Mouse (Mus musculus): ENCODE results near the gene Serpina6. TPM values are rescaled to one million over a fixed set of nuclear protein-coding genes. Genes with fewer than 3 reads are reported as not detected.

Gene Serpina6
- polyA plus RNA-seq, 1 experiment: not detected

DNA sequence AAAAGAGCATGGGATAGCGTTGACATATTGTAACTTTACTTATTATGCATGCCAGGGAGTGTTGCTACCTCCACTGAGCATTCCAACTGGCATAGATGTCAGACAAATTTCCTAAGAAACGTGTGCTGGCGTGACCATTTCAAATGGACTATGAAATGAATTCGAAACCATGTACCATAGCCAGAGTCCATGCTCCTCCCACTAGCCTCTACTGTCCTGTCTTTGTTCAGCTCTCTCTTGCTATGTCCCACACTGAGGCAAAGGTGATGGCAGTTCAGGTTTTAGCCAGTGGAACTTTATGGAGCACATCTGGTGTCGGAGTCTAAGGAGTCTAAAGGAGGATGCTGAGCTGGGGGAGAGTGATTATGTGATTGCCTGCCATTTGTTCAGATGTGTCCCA lies 3.1 kb upstream of the Serpina6 start:
- no peak overlapping the region for H3K4me3 ChIP-seq (replicated peaks; ENCODE audit: extremely low read depth, low read depth, low read length)

DNA sequence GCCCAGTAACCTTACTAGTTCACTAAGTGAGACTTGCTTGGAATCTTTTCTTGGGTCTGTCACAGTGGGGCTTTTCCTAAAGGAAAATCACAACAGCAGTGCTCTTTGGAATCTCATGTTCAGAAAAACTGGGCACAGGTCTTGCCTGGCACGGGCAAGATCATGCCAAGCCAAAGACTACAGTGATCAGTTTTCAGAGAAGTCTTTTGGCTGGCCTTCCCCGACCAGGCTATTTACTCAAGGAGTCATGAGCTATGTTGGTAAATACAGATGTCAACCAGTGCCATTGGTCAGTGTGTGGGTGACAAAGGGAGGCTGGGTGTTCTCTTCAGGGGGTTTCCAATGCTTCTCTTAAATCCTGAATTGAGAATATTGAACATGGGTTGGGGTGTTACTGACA lies 2.2 kb upstream of the Serpina6 start:
- 64% methylated on average over 2 of the region's 2 CpGs for WGBS
- no peaks in the 10 kb centered on the region; the same call in 1 of the 2 replicates for H3K4me1 ChIP-seq (ENCODE audit: control insufficient read depth, insufficient read depth, low read length)
- no peak overlapping the region for H3K4me3 ChIP-seq (replicated peaks; ENCODE audit: extremely low read depth, low read depth, low read length)
- DNase-seq: no peak
- TF ChIP-seq POLR2A (IDR thresholded peaks at IDR 0.05; ENCODE audit: borderline replicate concordance, extremely low read depth, low read depth, low read length) (no peak), CTCF (IDR thresholded peaks at IDR 0.05; ENCODE audit: insufficient read depth, low read length) (no peak)

More for the DNA sequence above, 3.1 kb upstream of the Serpina6 start:
- no peak for DNase-seq
- no peak for TF ChIP-seq CTCF (IDR thresholded peaks at IDR 0.05; ENCODE audit: insufficient read depth, low read length)
- TF ChIP-seq POLR2A (IDR thresholded peaks at IDR 0.05; ENCODE audit: borderline replicate concordance, extremely low read depth, low read depth, low read length): no peak
- 76% methylated on average over 5 of the region's 5 CpGs for WGBS
- no peaks in the 10 kb centered on the region for H3K4me1 ChIP-seq (ENCODE audit: control insufficient read depth, insufficient read depth, low read length)

DNA sequence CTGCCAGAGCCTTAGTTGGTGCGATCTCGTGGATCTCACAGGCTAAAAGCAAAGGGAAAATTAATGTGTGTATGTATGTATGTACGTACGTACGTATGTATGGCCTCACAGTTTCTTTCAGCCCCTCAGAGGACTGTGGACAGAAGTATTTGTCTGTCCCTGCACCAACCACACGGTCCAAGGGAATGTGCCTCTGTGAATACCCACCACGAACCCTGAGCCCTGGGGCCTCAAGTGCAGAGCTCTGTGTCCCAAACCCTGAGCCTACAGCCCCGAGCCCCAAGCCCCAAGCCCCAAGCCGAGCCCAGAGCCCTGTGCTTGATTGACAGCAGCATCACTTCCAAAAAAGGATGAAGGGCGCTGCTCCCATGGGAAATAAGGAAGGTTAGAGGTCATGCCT lies 979 bp upstream of the Serpina6 start:
- no peak overlapping the region for H3K4me3 ChIP-seq (replicated peaks; ENCODE audit: extremely low read depth, low read depth, low read length)
- TF ChIP-seq CTCF (IDR thresholded peaks at IDR 0.05; ENCODE audit: insufficient read depth, low read length) (no peak), POLR2A (IDR thresholded peaks at IDR 0.05; ENCODE audit: borderline replicate concordance, extremely low read depth, low read depth, low read length) (no peak)
- no peak for DNase-seq
- H3K4me1 ChIP-seq (ENCODE audit: control insufficient read depth, insufficient read depth, low read length): no peaks in the 10 kb centered on the region; the same call in 1 of the 2 replicates
- 73% methylated on average over 10 of the region's 10 CpGs for WGBS

DNA sequence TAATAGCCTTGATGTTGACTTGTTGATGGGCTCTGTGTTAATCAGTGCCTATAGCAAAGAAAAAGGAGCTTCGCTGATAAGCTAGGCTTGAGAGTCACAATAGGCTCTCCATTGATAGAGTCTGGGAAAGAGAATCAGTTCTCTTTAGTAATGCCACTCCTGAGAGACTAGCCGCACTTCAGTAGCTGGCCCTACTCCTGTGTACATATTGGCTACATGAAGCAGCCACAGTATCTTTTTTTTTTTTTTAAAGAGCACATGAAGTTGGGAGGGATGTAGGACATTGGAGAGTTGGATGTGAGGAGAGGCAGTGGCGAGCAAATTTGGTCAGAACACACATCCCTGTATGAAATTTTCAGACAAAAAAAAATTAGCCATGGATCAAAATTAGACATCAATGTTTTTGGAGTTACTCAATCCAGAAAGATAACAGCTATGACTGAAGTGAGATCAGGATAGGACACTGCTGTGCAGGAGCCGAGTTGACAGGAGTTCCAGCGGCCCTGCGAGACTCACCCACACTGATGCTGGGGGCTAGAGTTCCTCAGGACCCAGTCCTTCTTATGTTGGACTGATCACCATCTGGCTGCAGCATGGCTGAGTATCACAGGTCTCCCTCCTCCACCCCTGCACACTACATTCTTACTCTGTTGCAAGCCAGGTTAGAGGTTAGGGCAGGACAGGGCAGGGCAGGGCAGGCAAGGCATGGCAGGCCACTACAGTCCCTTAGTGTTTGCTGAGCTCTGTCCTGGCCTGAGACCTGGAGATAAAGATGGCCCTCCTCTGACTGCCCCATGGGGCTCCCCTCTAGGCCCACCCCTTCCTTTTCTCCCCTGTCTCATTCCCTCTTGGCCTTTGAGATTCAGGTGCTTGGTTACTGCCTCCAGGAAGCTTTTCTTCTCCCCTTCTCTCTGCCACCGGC lies 1.6 kb downstream of the Serpina6 start:
- Histone ChIP-seq H3K4me1 (ENCODE audit: control insufficient read depth, insufficient read depth, low read length) (no peaks in the 10 kb centered on the region; the same call in 1 of the 2 replicates), H3K4me3 (replicated peaks; ENCODE audit: extremely low read depth, low read depth, low read length) (no peak overlapping the region)
- TF ChIP-seq POLR2A (IDR thresholded peaks at IDR 0.05; ENCODE audit: borderline replicate concordance, extremely low read depth, low read depth, low read length): no peak
- TF ChIP-seq CTCF (IDR thresholded peaks at IDR 0.05; ENCODE audit: insufficient read depth, low read length): no peak
- WGBS: 67% methylated on average over 7 of the region's 7 CpGs
- no peak for DNase-seq

DNA sequence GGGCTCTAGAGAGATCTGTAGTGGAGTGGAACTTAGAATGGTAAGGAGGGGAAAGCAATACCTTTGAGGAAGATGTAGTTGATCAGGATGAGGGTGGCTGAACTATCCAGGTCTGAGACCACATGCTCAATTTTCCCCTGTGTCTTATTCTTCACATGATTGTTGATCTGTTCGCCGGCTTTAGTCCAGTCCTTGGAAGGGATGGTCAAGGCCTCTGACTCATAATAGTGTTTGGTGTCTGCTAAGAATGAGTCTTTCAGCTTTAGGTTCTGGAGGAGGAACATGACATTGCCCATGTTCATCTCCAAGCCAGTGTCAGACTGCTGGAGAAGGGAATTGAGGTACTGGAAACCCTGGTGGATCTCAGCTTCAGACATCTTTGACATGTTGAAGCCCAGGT lies 3.2 kb downstream of the Serpina6 start:
- Histone ChIP-seq H3K4me1 (ENCODE audit: control insufficient read depth, insufficient read depth, low read length) (no peaks in the 10 kb centered on the region; the same call in 1 of the 2 replicates), H3K4me3 (replicated peaks; ENCODE audit: extremely low read depth, low read depth, low read length) (no peak overlapping the region)
- no peak for DNase-seq
- TF ChIP-seq CTCF (IDR thresholded peaks at IDR 0.05; ENCODE audit: insufficient read depth, low read length) (no peak), POLR2A (IDR thresholded peaks at IDR 0.05; ENCODE audit: borderline replicate concordance, extremely low read depth, low read depth, low read length) (no peak)
- WGBS: 93% methylated on average over 2 of the region's 2 CpGs

DNA sequence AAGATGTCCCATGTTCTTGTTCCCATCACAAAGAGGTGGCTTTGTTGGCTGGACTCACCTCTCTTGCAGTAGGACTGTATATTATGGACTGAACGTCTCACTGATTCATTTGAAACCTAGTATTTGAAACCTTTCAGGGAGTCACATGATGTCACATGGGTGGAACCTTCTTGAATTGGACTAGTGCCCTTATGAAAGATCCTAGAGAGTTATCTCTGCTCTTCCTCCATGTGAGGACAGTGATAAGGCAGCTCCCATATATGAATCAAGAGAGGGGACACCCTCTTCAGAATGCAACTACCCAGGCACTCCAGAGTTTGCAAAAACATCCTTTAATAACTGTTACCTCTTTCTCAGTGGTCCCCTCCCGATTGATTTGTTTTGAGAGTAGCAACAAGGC lies 10.7 kb downstream of the Serpina6 start:
- no peak for DNase-seq
- 71% methylated on average over 2 of the region's 2 CpGs for WGBS

DNA sequence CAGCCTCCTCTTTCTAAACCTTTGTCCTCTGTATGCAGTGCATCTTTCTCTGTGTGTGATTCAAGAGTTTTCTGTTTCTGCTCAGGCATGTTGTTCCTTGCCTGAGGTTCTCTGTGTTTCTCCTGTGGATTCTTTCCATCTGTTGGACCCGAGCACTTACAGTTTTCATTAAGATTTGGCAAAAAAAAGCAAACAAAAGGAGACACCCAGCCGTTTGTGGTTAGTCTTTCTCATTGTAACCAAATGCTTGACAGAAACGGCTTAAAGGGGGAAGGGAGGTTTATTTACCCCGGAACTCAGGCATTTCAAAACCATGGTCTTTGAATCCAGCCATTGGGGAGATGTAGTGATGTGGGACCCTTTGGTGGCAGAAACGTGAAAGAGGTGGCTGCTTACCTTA lies 12.4 kb downstream of the Serpina6 start:
- 21% methylated on average over 5 of the region's 5 CpGs for WGBS

More for the DNA sequence above, 10.7 kb downstream of the Serpina6 start:
- TF ChIP-seq POLR2A (IDR thresholded peaks at IDR 0.05; ENCODE audit: borderline replicate concordance, extremely low read depth, low read depth, low read length): no peak
- no peak for TF ChIP-seq CTCF (IDR thresholded peaks at IDR 0.05; ENCODE audit: insufficient read depth, low read length)
- Histone ChIP-seq H3K4me1 (ENCODE audit: control insufficient read depth, insufficient read depth, low read length) (no peaks in the 10 kb centered on the region), H3K4me3 (replicated peaks; ENCODE audit: extremely low read depth, low read depth, low read length) (no peak overlapping the region)

DNA sequence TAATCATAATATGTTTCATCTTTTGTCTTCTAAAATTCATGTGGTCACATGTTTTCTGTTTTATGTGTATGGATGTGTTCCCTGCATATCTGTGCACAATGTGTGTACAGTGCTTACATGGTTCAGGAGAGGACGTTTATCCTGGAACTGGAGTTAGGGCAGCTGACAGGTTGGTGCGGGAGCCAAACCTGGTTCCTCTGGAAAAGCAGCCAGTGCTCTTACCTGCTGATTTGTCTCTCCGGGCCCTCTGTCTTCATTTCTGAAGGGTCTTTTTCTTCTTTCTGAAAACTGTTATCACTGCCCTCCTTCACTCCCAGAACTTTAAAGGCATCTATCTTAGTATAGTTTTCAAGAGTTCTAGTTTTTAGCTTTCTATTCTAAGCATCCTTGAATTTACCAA lies 13.2 kb downstream of the Serpina6 start:
- 83% methylated on average over 3 of the region's 3 CpGs for WGBS
- no peak for DNase-seq

More for the DNA sequence above, 12.4 kb downstream of the Serpina6 start:
- DNase-seq: no peak
- Histone ChIP-seq H3K4me3 (replicated peaks; ENCODE audit: extremely low read depth, low read depth, low read length) (no peak overlapping the region), H3K4me1 (ENCODE audit: control insufficient read depth, insufficient read depth, low read length) (no peaks in the 10 kb centered on the region)
- TF ChIP-seq CTCF (IDR thresholded peaks at IDR 0.05; ENCODE audit: insufficient read depth, low read length): no peak
- no peak for TF ChIP-seq POLR2A (IDR thresholded peaks at IDR 0.05; ENCODE audit: borderline replicate concordance, extremely low read depth, low read depth, low read length)

DNA sequence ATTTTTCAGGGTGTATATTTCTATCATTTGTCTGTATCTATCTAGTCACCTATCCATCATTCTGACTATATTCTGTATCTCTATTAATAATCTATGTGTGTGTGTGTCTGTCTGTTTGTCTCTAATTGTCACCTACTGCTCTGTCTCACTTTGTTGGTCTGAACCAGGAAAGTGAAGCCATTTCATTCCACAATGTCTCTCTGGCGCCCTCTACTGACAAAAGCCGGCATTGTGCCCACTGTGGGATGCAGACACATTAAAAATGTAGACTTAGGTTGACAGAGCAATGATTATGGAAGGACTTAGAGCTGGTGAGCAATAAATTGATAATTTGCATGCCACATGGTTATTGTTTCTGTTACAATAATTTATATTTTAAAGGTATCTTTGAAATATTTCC lies 13.7 kb downstream of the Serpina6 start:
- Histone ChIP-seq H3K4me1 (ENCODE audit: control insufficient read depth, insufficient read depth, low read length) (no peaks in the 10 kb centered on the region), H3K4me3 (replicated peaks; ENCODE audit: extremely low read depth, low read depth, low read length) (no peak overlapping the region)
- 2% methylated on average over 2 of the region's 2 CpGs for WGBS
- TF ChIP-seq POLR2A (IDR thresholded peaks at IDR 0.05; ENCODE audit: borderline replicate concordance, extremely low read depth, low read depth, low read length) (no peak), CTCF (IDR thresholded peaks at IDR 0.05; ENCODE audit: insufficient read depth, low read length) (peak; percentile 63)
- peak; percentile 85 for DNase-seq

More for the DNA sequence above, 13.2 kb downstream of the Serpina6 start:
- H3K4me3 ChIP-seq (replicated peaks; ENCODE audit: extremely low read depth, low read depth, low read length): no peak overlapping the region
- no peaks in the 10 kb centered on the region for H3K4me1 ChIP-seq (ENCODE audit: control insufficient read depth, insufficient read depth, low read length)
- TF ChIP-seq POLR2A (IDR thresholded peaks at IDR 0.05; ENCODE audit: borderline replicate concordance, extremely low read depth, low read depth, low read length) (no peak), CTCF (IDR thresholded peaks at IDR 0.05; ENCODE audit: insufficient read depth, low read length) (no peak)

DNA sequence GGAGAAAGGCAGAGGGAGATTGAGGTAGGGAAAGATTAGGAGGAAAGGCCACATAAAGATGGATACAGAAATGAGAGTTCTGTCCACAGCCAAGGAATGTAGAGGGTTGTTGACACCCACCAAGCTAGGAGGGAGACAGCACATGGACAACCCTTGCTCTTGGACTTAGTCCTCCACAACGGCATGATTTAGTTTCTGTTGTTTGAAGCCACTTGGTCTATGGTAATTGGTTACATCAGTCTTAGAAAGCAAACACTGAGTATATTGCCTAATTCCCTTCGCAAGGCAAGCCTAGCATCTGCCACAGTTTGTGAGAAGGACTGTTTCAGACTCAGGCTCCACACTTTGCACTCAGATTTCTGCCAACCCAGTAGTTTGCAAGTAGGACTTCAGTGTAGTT lies 21.2 kb downstream of the Serpina6 start:
- no peak for DNase-seq
- 64% methylated on average over 2 of the region's 2 CpGs for WGBS
- Histone ChIP-seq H3K4me1 (ENCODE audit: control insufficient read depth, insufficient read depth, low read length) (no peaks in the 10 kb centered on the region), H3K4me3 (replicated peaks; ENCODE audit: extremely low read depth, low read depth, low read length) (no peak overlapping the region)
- no peak for TF ChIP-seq POLR2A (IDR thresholded peaks at IDR 0.05; ENCODE audit: borderline replicate concordance, extremely low read depth, low read depth, low read length)
- TF ChIP-seq CTCF (IDR thresholded peaks at IDR 0.05; ENCODE audit: insufficient read depth, low read length): no peak

Measured in lung, adult 2 months (tissue).